Mouse (Mus musculus) forebrain, embryonic 11.5 days (tissue): ENCODE data around the gene Cyp1a2. TPM values are rescaled to one million over a fixed set of nuclear protein-coding genes. Genes with fewer than 3 reads are reported as not detected.
"Not testable (repeated sequence)": the region's sequence is repeated elsewhere in the genome, so short reads cannot be mapped to it uniquely, and the experiment has no call there.

Experiments
- ATAC-seq: fragments of 200-750 bp; cut with Nextera tagmentation; replicated peaks from 2 replicates; pipeline ENCODE4 v1.8.0; 2017; ENCODE audit warnings: moderate TSS enrichment; ENCODE audit not compliant: low FRiP score
- DNase-seq: peaks from one replicate; pipeline ENCODE4 v3.0.0-alpha.2; 2017; ENCODE audit warnings: low spot score
- H3K27ac ChIP-seq: fragments of 300-500 bp; sonication (generic); 2 replicates; pipeline ENCODE4 v1.5.1; 2014; ENCODE audit warnings: low read depth, low read length
- H3K27me3 ChIP-seq: fragments of 300-500 bp; sonication (generic); 2 replicates; pipeline ENCODE4 v1.6.1; 2014; ENCODE audit warnings: mild to moderate bottlenecking, low read length, mixed read lengths; ENCODE audit not compliant: control insufficient read depth, insufficient read depth
- H3K36me3 ChIP-seq: fragments of 300-500 bp; sonication (generic); 2 replicates; pipeline ENCODE4 v1.6.1; 2014; ENCODE audit warnings: mild to moderate bottlenecking, low read length, moderate library complexity, mixed read lengths; ENCODE audit not compliant: control insufficient read depth, insufficient read depth
- H3K4me1 ChIP-seq: fragments of 300-500 bp; sonication (generic); replicated peaks from 2 replicates; pipeline ENCODE4 v1.6.1; 2014; ENCODE audit warnings: low read length, mixed read lengths; ENCODE audit not compliant: control insufficient read depth, insufficient read depth
- H3K4me2 ChIP-seq: fragments of 300-500 bp; sonication (generic); 2 replicates; pipeline ENCODE4 v1.6.1; 2014; ENCODE audit warnings: low read depth, mild to moderate bottlenecking, low read length, moderate library complexity, mixed read lengths; ENCODE audit not compliant: severe bottlenecking
- H3K4me3 ChIP-seq: fragments of 300-500 bp; sonication (generic); 2 replicates; pipeline ENCODE4 v1.5.1; 2014; ENCODE audit warnings: low read depth, low read length
- H3K9ac ChIP-seq: fragments of 300-500 bp; sonication (generic); 2 replicates; pipeline ENCODE4 v1.6.1; 2014; ENCODE audit warnings: low read length
- H3K9me3 ChIP-seq: fragments of 300-500 bp; sonication (generic); 2 replicates; pipeline ENCODE4 v1.6.1; 2016; ENCODE audit warnings: low read length, mixed read lengths; ENCODE audit not compliant: control insufficient read depth
- WGBS: fragments of 180-500 bp; shearing (Covaris S2); extraction: QIAGEN DNeasy Blood & Tissue Kit; methylation state at CpG from one replicate; pipeline ENCODE4 v1.1.7; 2014; 5-methylcytosine and 5-hydroxymethylcytosine counted together
- polyA plus RNA-seq: library from polyadenylated mRNA; unstranded; fragments of >200 nt; fragmentation: Nextera tagmentation; extraction: Ambion mirVana; gene quantifications from 2 replicates; pipeline ENCODE4 v1.2.1, GENCODE M21; 2014

Cyp1a2 gene
- polyA plus RNA-seq, 1 experiment from 2014 or later = not detected

DNA sequence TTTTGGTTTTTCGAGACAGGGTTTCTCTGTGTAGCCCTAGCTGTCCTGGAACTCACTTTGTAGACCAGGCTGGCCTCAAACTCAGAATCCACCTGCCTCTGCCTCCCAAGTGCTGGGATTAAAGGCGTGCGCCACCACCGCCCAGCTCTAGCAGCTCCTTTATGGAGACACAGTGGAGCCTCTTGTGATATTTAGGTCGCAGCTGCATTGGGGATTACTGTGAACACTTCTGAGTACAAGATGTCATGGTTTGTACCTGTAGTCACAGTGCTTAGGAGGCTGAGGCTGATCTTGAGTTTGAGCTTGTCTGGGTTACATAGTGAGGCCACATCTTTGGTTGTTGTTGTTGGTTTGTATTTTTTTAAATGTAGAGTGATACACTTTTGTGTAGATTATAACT is 26.7 kb upstream of the Cyp1a2 start:
- H3K27me3 ChIP-seq, H3K36me3 ChIP-seq, H3K4me3 ChIP-seq, H3K27ac ChIP-seq, DNase-seq, H3K4me2 ChIP-seq, H3K9me3 ChIP-seq, ATAC-seq, H3K4me1 ChIP-seq, H3K9ac ChIP-seq: not testable (repeated sequence)
- 93% methylated on average over 5 of the region's 5 CpGs for WGBS

DNA sequence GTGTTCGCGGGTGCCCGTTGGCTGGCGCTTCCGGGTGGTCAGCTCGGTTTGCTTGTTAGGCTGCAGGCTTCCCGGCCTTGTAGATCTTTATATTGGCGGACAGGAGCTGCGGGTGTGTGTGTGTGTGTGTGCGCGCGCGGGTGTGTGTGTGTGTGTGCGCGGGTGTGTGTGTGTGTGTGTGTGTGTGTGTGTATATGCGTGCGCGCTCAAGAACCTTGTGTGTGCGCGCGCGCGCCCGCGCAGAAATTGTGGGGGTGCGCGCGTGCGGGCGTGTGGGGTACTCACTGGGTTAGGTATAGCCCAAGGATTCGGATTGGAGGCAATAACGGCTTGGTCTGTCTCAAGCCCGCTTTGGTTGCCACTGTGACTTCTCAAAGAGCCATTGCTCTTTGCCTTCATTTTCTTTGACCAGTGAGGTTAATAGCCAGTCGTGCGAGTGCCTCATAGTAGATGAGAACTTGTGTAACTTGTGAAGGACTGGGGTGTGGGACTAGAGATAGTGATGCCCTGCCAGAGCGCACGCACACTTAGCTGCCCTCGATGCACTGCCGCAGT is 25.3 kb upstream of the Cyp1a2 start:
- WGBS = 5% methylated on average over 39 of the region's 39 CpGs
- peak overlapping the region; percentile 76 for H3K4me2 ChIP-seq
- peak overlapping the region; percentile 57; the same call in 1 of the 2 replicates for H3K27ac ChIP-seq
- peaks cover 2% of the 10 kb centered on the region; the same call in 1 of the 2 replicates for H3K4me1 ChIP-seq
- H3K36me3 ChIP-seq = no peaks in the 10 kb centered on the region
- no peaks in the 10 kb centered on the region; the same call in 1 of the 2 replicates for H3K9me3 ChIP-seq
- DNase-seq (no peak), ATAC-seq (peak; percentile 36)
- no peaks in the 10 kb centered on the region for H3K27me3 ChIP-seq
- peak overlapping the region; percentile 91 for H3K4me3 ChIP-seq
- peak overlapping the region; percentile 75 for H3K9ac ChIP-seq

DNA sequence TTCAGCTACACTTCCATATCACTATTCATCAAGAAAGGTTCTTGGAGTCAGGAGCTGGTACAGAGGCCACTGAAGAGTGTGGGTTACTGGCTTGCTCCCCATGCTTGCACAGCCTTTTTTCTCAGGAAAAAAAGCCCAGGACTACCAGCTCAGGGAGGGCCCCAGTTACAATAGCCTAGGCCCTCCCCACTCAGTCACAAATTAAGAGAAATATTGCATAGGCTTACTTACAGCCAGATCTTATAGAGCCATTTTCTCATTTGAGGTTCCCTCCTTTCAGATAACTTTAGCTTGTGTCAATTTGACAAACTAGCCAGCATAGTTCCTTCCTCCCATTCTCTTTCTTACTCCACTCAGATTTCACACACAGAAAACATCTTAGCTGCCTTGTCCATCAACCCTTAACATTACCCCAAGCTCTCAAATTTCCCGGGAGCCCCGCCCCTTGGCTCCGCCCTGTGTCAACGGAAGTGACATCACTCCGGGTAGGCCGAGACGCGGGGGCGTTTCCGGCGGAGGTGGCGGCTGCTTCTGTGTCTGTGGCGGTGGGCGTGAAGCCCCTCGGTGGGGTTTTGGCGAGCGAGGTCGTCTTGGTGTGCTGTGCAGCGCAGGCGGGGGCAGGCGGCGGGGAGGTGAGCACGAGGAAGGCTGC is 24.7 kb upstream of the Cyp1a2 start, which contains the start of gene Edc3:
Gene Edc3, plus strand, starts transcription at position 473 of the 652 bp plus-strand sequence.
- DNase-seq (peak; percentile 95), ATAC-seq (peak; percentile 91)
- Histone ChIP-seq H3K36me3 (no peaks in the 10 kb centered on the region), H3K9ac (peak within 1 kb of the TSS; percentile 75), H3K27me3 (no peaks in the 10 kb centered on the region), H3K4me1 (peaks cover 2% of the 10 kb centered on the region; the same call in 1 of the 2 replicates), H3K27ac (peak within 1 kb of the TSS; percentile 57; the same call in 1 of the 2 replicates), H3K9me3 (no peaks in the 10 kb centered on the region; the same call in 1 of the 2 replicates), H3K4me2 (peak within 1 kb of the TSS; percentile 76), H3K4me3 (peak within 1 kb of the TSS; percentile 91)
- WGBS = under 1% methylated on average over 23 of the region's 23 CpGs

DNA sequence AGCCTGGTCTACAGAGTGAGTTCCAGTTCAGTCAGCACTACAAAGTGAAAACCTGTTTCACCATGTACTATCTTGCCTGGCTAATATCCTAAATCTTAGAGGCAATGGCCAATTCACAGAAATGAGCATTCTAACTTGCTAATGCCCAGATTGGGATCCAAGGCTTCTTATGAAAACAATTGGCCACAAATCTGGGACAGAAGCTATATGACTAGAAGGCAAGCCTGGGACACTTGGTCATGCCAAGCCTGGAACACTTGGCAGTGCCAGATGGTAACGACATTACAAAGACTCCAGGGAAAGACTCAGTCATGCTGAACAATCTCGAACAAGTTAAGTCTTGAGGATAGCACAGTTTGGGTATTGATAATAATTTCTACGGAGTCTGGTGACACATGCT is 23.0 kb upstream of the Cyp1a2 start:
- H3K27me3 ChIP-seq = no peaks in the 10 kb centered on the region
- ATAC-seq (no peak), DNase-seq (no peak)
- no peak overlapping the region for H3K9ac ChIP-seq
- H3K4me2 ChIP-seq = no peak overlapping the region
- no peaks in the 10 kb centered on the region; the same call in 1 of the 2 replicates for H3K9me3 ChIP-seq
- 86% methylated on average over 3 of the region's 3 CpGs for WGBS
- no peak overlapping the region for H3K4me3 ChIP-seq
- H3K4me1 ChIP-seq = peaks cover 2% of the 10 kb centered on the region; the same call in 1 of the 2 replicates
- no peak overlapping the region for H3K27ac ChIP-seq
- no peaks in the 10 kb centered on the region for H3K36me3 ChIP-seq

DNA sequence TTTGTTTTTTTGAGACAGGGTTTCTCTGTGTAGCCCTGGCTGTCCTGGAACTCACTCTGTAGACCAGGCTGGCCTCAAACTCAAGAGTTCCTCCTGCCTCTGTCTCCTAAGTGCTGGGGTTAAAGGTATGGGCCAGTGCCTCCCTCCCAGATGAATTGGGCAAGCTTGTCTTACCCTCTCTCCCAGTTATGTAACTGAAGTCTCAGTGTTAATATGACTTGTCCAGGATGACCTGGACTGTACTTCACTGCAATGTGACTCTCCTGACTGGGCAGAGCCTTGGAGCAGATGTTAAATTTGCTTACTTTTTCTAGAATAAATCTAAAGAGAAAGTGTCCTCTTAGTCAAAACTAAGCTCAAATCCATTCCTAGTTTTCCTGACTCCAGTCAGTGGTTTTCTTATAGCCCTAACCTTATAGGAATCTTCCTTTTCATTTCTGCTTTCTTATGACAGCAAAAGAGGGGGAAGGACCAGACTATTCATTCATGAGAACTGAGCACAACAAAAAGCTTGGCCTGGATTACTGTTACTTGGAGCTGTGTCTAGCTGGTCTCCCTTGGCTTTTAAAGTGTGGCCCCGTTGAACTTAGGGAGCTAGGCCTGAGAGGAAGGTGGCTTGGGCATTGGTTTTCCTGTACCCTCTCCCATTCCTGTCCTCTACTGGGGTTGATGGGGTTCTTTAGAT is 15.1 kb upstream of the Cyp1a2 start:
- H3K27me3 ChIP-seq = peaks cover 27% of the 10 kb centered on the region
- WGBS = 77% methylated on average over 1 of the region's 1 CpGs

DNA sequence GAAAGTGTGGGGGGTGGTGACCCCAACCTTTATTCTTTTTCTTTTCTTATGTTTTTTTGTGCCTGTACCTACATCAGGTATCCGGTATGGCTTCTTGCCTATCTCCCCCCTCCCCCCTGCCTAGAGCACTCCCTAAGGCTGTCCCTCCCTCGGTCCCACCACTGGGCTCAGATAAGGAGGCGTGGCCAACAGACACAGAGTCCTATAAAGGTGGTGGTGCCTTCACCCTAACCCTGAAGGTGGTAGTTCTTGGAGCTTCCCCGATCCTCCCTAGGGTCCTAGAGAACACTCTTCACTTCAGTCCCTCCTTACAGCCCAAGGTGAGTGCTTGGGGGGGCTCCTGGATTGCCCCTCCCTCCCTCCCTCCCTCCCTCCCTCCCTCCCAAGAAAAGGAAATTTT is 13.9 kb upstream of the Cyp1a2 start:
- 12% methylated on average over 4 of the region's 4 CpGs for WGBS
- H3K4me3 ChIP-seq = no peak overlapping the region
- peaks cover 27% of the 10 kb centered on the region for H3K27me3 ChIP-seq

More for the DNA sequence above, 15.1 kb upstream of the Cyp1a2 start:
- ATAC-seq (no peak), DNase-seq (no peak)
- Histone ChIP-seq H3K4me1 (peaks cover 3% of the 10 kb centered on the region; the same call in 1 of the 2 replicates), H3K9ac (no peak overlapping the region), H3K4me2 (no peak overlapping the region), H3K27ac (no peak overlapping the region), H3K4me3 (no peak overlapping the region), H3K36me3 (no peaks in the 10 kb centered on the region), H3K9me3 (no peaks in the 10 kb centered on the region)

DNA sequence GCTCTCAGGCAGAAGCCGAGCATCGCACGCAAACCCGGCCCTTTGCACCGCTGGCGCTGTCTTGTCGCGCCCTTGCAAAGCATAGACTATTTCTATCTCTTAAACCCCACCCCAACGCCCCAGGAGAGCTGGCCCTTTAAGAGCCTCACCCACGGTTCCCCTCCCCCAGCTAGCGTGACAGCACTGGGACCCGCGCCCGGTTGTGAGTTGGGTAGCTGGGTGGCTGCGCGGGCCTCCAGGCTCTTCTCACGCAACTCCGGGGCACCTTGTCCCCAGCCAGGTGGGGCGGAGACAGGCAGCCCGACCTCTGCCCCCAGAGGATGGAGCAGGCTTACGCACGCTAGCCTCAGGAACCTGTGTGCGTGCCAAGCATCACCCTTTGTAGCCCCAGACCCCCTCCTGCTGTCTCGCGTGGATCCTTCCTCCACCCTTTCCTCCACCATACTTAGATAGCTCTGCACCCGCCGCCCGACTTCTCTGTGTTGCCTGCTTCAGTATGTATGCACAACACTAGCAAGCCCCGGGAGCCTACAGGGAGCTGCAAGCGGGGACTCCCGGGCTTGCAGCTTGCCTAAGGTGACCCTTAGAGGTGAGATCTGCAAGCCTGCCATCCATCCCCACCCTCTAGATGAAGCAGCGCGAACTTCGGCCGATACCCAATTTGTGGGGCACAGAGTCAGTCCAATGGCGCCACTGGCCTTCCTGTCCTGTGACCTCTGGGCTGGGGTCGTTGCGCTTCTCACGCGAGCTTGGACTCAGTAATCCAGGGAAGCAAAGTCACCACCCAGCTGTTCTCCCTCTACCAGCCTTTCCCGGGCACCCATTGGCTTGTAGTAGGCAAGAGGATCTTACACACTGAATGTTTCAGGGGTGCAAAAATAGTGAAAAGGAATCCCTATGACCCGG is 13.1 kb upstream of the Cyp1a2 start:
- no peaks in the 10 kb centered on the region for H3K36me3 ChIP-seq
- peaks cover 3% of the 10 kb centered on the region; the same call in 1 of the 2 replicates for H3K4me1 ChIP-seq
- 2% methylated on average over 42 of the region's 42 CpGs for WGBS
- peak overlapping the region; percentile 75 for H3K4me2 ChIP-seq
- ATAC-seq (no peak), DNase-seq (peak; percentile 67)
- peaks cover 27% of the 10 kb centered on the region for H3K27me3 ChIP-seq
- peak overlapping the region; percentile 51 for H3K9ac ChIP-seq
- no peak overlapping the region for H3K27ac ChIP-seq
- H3K4me3 ChIP-seq = peak overlapping the region; percentile 35
- H3K9me3 ChIP-seq = no peaks in the 10 kb centered on the region

More for the DNA sequence above, 13.9 kb upstream of the Cyp1a2 start:
- Histone ChIP-seq H3K9ac (no peak overlapping the region), H3K4me1 (peaks cover 3% of the 10 kb centered on the region; the same call in 1 of the 2 replicates), H3K27ac (no peak overlapping the region), H3K4me2 (no peak overlapping the region), H3K36me3 (no peaks in the 10 kb centered on the region), H3K9me3 (no peaks in the 10 kb centered on the region)
- no peak for ATAC-seq
- DNase-seq = no peak

DNA sequence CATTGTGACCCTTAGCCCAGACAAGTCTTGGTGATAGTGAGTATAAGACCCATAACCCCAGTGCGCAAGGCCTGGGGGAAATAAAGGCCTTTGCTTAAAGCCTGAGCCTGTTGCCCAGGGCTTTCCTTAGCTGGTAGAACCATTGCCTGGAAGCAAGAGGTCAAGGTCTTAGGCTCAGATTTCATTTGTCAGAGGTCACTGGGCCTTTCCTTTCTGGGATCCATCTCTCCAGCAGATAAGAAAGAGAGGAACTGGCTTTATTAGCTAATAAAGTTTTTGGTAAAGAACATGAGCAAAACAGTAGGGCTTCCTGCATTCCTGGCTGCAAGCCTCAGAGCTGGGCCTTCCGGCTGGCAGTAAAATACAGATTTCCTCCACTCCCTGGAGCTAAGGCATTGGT is 10.6 kb upstream of the Cyp1a2 start:
- H3K27me3 ChIP-seq = peaks cover 27% of the 10 kb centered on the region
- H3K4me1 ChIP-seq = peaks cover 3% of the 10 kb centered on the region; the same call in 1 of the 2 replicates
- WGBS = 91% methylated on average over 2 of the region's 2 CpGs
- H3K9me3 ChIP-seq = no peaks in the 10 kb centered on the region
- no peak for ATAC-seq
- DNase-seq = no peak
- no peak overlapping the region for H3K4me3 ChIP-seq
- H3K27ac ChIP-seq = no peak overlapping the region
- no peak overlapping the region for H3K4me2 ChIP-seq
- no peaks in the 10 kb centered on the region for H3K36me3 ChIP-seq
- H3K9ac ChIP-seq = no peak overlapping the region
